Mouse (Mus musculus) heart, adult 10 weeks (tissue): ENCODE results near the gene V1ra8. TPM values are rescaled to one million over a fixed set of nuclear protein-coding genes. Genes with fewer than 3 reads are reported as not detected.

Experiments used
- polyA plus RNA-seq: library from polyadenylated mRNA; stranded (reverse); fragments of 350-450 nt; fragmentation: Illumina TruSeq; extraction: RNeasy Lipid Tissue Mini Kit (QIAGEN cat#74804); gene quantifications from one replicate; pipeline ENCODE4 v1.2.3, GENCODE M21; 2014; ENCODE audit warnings: low read depth, low replicate concordance

Gene V1ra8
- polyA plus RNA-seq = not detected

GRCm38 (mm10) chr6:90202493-90202892 is at the start of gene V1ra8:
Gene V1ra8 (plus strand): TSS chr6:90202793.

DNA sequence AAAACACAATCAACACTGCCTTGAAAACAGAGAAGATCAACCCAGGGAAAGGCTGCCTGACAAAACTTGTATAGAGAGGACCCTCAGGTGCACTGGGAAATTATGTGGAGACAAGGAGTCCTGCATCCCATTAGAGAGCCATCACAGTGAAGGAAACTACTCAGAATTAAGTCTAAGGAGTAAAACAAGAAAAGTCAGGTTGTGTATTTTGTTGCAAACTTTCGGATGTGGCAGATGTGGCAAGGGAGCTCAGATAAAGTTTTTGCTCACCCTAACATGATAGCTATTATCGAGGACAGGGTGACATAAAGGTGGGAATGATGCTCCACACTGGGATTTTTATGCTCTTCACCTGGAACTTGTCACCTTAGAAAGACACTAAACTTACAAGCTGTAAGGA is 28.1 kb upstream of the V1ra8 start, which contains the start of gene Vmn1r52:
Gene Vmn1r52 (plus strand): TSS at position 301 of the 400 bp plus-strand sequence.

GRCm38 (mm10) chr6:90224338-90224737 is 21.7 kb downstream of the V1ra8 start, which contains the start of gene Vmn1r53:
Gene Vmn1r53 (minus strand): TSS chr6:90224438.

DNA sequence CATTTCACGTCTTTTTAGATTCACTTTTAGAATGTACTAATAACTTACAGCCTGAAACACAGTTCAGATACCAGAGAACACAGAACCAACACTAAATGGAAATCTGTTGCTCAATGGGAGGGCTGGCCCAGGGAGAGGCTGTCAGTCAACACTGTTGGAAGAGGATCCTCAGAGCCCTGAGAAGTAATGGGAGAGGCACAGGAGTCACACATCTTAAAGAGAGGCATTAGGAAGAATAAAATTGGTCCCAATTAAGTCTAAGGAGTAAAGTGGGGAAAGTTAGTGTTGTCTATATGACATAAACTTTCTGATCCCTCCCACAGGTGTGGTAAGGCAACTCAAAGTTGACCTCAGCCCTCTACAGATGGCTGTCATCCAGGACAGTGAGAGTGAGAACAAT is 43.4 kb downstream of the V1ra8 start, which contains the start of gene Vmn1r54:
Gene Vmn1r54 (plus strand): TSS at position 301 of the 400 bp plus-strand sequence.

Other genes starting within 250 kb of the V1ra8 start
- not detected for gene Vmn1r46, start 233.5 kb upstream of the V1ra8 start, polyA plus RNA-seq
- gene Vmn1r47, start 186.6 kb upstream of the V1ra8 start, polyA plus RNA-seq = not detected
- not detected for gene Vmn1r48, start 166.0 kb upstream of the V1ra8 start, polyA plus RNA-seq
- gene Vmn1r49, start 124.3 kb upstream of the V1ra8 start, polyA plus RNA-seq = not detected
- not detected for gene Vmn1r50, start 101.4 kb upstream of the V1ra8 start, polyA plus RNA-seq
- not detected for gene Vmn1r51, start 80.2 kb upstream of the V1ra8 start, polyA plus RNA-seq
- gene Vmn1r52, start 28.0 kb upstream of the V1ra8 start, polyA plus RNA-seq = not detected
- not detected for gene Vmn1r53, start 21.6 kb downstream of the V1ra8 start, polyA plus RNA-seq
- gene Vmn1r54, start 43.5 kb downstream of the V1ra8 start, polyA plus RNA-seq = not detected
- gene BC048671, start 98.4 kb downstream of the V1ra8 start, polyA plus RNA-seq = not detected
- gene Chst13, start 122.4 kb downstream of the V1ra8 start, polyA plus RNA-seq = not detected
- not detected for gene Uroc1, start 130.5 kb downstream of the V1ra8 start, polyA plus RNA-seq
- gene Zxdc, start 166.7 kb downstream of the V1ra8 start, polyA plus RNA-seq = 11.0 TPM
- gene Cfap100, start 226.0 kb downstream of the V1ra8 start, polyA plus RNA-seq = 0.73 TPM